Mouse (Mus musculus) spleen, adult 2 months (tissue): ENCODE results near the gene Fat3.

ENCODE experiments used
- CTCF ChIP-seq: fragments of 200-500 bp; IDR thresholded peaks from 2 replicates; pipeline ENCODE4 v1.5.1; 2011; ENCODE audit warnings: mild to moderate bottlenecking, inconsistent platforms; ENCODE audit not compliant: insufficient read depth, insufficient read length, insufficient replicate concordance; ENCODE audit errors: extremely low read depth
- POLR2A ChIP-seq: fragments of 200-500 bp; IDR thresholded peaks from 2 replicates; pipeline ENCODE4 v1.6.1; 2011; ENCODE audit warnings: low read depth, low read length, inconsistent platforms

- TF ChIP-seq CTCF (no peak), POLR2A (no peak)
Measured at GRCm38 (mm10) chr9:15941818-15942217, 559.3 kb downstream of the Fat3 start.
